Mouse (Mus musculus): ENCODE data around the gene Lhb.
"Not testable (repeated sequence)": the region's sequence is repeated elsewhere in the genome, so short reads cannot be mapped to it uniquely, and the experiment has no call there.

The Lhb gene

DNA sequence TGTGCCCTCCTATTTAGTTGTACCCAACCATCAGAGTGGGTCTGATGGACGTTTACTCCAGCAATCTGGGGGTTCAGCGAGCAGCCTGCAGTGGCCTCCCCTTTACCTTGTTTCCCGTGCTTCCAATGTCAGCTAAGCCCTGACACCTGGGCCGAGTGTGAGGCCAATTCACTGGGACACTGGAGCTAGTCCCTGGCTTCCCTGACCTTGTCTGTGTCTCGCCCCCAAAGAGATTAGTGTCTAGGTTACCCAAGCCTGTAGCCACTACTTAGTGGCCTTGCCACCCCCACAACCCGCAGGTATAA, at the start of gene Lhb:
Lhb (plus strand) TSS at position 206 of the 305 bp plus-strand sequence.
- no peak for DNase-seq (ENCODE audit: extremely low spot score)

GRCm38 (mm10) chr7:45372371-45372770, 48.2 kb upstream of the Lhb start:
- DNase-seq (ENCODE audit: extremely low spot score) = no peak

- no peak for DNase-seq (ENCODE audit: extremely low spot score)
Observed at GRCm38 (mm10) chr7:45374620-45375019, 46.0 kb upstream of the Lhb start.

- DNase-seq (ENCODE audit: extremely low spot score) = no peak
Observed at GRCm38 (mm10) chr7:45376057-45376456, 44.6 kb upstream of the Lhb start.

DNA sequence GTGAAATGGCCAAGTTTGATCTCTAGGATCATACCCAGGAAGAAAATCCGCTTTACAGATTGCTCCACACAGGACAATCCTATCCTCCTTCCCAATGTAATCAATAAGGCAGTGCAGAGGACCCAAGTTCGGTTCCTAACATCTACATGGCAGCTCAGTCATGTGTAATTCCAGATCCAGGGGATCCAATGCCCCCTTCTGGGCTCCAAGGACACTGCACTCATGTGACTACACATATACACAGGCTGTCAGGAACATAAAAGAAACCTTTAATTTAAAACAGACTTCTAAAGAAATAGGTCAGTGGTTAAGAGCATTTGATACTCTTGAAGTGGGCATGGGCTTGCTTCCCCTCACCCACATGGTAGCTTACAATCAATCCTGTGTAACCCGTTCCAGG, 34.5 kb upstream of the Lhb start:
- DNase-seq (ENCODE audit: extremely low spot score) = no peak

GRCm38 (mm10) chr7:45395129-45395541, 25.5 kb upstream of the Lhb start:
- no peak for DNase-seq (ENCODE audit: extremely low spot score)

GRCm38 (mm10) chr7:45395578-45396336, 24.9 kb upstream of the Lhb start, which contains the start of gene Snrnp70:
TSS of gene Snrnp70 (minus strand) at chr7:45395742.
- peak; percentile 100 for DNase-seq (ENCODE audit: extremely low spot score)

DNA sequence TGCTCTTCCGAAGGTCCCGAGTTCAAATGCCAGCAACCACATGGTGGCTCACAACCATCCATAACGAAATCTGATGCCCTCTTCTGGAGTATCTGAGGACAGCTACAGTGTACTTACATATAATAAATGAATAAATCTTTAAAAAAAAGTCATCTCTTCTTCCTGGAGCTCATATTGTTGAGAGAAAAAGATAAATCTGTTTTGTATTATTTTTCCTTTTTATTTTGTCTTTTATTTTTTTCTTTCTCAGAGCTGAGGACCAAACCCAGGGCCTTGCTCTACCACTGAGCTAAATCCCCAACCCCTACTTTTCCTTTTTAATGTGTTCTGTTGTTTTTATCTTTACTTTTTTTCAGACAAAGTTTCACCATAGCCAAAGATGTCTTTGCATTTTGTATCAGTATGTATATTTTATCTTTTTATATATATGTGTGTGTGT, 24.3 kb upstream of the Lhb start:
- not testable (repeated sequence) for DNase-seq (ENCODE audit: extremely low spot score)

GRCm38 (mm10) chr7:45396787-45397186, 23.8 kb upstream of the Lhb start:
- DNase-seq (ENCODE audit: extremely low spot score) = no peak

GRCm38 (mm10) chr7:45401521-45402085, 19.0 kb upstream of the Lhb start:
- DNase-seq (ENCODE audit: extremely low spot score) = no peak

DNA sequence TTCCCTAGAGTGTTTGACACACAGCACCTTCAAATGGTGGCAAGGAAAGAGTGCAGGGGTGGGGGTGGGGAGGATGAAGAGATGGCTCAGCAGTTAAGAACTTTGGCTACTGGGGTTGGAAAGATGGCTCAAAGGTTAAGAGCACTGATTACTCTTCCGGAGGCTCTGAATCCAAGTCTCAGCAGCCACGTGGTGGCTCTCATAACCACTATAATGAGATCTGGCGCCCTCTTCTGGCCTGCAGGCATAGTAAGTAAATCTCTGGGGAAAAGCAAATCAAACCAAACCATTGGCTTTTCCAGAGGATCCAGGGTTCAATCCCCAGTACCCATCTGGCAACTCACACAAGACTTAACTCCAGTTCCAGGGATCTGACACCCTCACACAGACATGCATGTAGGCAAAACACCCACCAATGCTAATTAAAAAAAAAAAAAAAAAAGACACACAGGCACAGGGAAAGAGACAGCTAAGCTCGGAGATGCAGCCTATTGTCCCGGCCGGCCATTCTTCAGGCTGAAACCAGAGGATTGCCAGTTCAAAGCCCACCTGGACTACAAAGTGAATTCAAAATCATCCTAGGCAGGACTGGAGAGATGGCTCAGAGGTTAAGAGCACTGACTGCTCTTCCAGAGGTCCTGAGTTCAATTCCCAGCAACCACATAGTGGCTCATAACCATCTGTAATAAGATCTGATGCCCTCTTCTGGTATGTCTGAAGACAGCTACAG, 16.9 kb upstream of the Lhb start:
- peak; percentile 58 for DNase-seq (ENCODE audit: extremely low spot score)

GRCm38 (mm10) chr7:45405091-45406075, 15.2 kb upstream of the Lhb start, which contains the start of gene Kcna7:
TSS of gene Kcna7 (plus strand) at chr7:45405653.
- DNase-seq (ENCODE audit: extremely low spot score) = peak; percentile 59

DNA sequence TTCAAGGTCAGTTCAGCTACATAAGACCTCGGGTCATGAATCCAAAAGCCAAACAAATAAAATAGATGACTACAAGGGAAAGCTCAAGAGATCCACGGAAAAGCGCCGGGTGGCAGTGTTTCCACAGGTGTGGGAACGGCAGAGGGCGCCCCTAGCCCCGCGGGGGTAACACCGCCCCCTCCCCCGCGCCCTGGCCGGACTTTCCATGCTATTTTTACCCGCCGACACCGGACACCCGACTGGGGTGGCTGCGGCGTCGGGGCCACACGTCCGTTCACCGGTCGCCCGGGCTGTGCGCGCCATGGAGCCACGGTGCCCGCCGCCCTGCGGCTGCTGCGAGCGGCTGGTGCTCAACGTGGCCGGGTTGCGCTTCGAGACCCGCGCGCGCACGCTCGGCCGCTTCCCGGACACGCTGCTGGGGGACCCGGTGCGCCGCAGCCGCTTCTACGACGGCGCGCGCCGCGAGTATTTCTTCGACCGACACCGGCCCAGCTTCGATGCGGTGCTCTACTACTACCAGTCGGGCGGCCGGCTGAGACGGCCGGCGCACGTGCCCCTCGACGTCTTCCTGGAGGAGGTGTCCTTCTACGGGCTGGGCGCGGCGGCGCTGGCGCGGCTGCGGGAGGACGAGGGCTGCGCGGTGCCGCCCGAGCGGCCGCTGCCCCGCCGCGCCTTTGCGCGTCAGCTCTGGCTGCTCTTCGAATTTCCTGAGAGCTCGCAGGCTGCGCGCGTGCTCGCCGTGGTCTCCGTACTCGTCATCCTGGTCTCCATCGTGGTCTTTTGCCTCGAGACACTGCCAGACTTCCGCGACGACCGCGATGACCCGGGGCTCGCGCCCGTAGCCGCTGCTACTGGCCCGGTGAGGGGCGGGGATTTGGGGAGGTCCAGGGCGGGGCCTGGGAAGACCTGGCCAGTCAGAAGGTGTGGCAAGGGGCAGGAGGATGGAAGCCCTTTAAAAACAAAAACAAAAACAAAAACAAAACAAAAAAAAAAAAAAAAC, 14.2 kb upstream of the Lhb start:
- DNase-seq (ENCODE audit: extremely low spot score) = no peak

DNA sequence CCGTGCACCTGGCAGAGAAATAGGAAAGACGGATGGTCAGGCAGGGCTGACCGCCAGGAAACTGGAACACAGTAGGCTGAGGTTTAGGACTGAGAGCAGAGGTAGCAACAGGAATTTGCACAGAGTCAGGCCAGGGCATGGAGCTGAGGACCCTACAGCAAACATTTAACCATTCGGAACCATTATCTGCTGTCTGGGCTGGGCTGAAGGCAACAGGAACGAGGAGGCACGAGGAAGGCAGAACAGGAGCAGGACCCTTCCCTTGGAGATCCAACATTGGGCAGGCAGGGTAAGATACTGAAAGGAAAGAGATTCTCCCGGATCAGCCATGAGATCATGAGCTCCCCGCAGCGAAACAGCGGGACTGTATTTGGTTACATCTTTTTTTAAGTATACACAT, 12.8 kb upstream of the Lhb start:
- DNase-seq (ENCODE audit: extremely low spot score) = no peak

- DNase-seq (ENCODE audit: extremely low spot score) = no peak
Observed at GRCm38 (mm10) chr7:45408351-45408750, 12.3 kb upstream of the Lhb start.

GRCm38 (mm10) chr7:45408949-45409348, 11.7 kb upstream of the Lhb start:
- DNase-seq (ENCODE audit: extremely low spot score) = no peak

DNA sequence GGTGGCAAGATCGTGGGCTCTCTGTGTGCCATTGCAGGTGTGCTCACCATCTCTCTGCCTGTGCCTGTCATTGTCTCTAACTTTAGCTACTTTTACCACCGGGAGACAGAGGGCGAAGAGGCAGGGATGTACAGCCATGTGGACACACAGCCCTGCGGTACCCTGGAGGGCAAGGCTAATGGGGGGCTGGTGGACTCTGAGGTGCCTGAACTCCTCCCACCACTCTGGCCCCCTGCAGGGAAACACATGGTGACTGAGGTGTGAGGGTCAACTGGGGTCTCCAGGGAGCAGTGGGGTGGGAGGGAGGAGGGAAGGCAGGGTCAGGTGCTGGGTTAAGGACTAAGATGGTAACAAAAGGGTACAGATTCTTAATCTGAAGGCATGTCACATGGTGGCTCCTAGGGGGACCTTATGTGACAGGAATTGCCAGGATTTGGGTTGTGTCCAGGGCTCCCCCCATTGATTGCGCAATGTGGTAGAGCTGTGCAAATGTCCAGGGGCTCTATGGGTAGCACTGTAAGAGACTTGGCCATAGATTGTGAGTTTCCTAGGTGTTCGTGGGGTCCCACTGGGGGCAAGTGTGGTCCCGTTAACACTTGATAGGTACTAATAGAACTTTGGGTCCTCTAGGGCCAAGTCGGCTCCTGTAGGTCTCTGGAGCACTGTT, 11.0 kb upstream of the Lhb start:
- no peak for DNase-seq (ENCODE audit: extremely low spot score)

DNA sequence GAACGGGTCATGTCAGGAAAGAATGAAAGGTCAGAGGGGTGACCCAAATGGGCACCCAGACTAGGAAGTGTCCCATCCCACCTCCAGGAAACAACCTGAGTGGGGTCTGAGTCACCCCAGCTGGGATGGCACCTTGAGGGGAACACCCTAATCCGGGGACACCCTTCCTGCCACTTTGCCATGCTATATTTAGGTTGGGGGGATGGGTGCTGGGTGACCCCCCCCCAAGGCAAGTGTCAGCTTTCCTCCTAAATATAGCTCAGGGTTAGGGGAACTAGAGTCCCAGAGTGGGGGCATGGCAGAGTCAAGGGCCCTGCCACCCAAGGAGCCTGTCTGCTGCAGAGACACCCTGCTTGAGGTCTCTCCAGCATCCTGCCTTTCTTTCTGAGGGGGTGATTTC, 8.2 kb upstream of the Lhb start:
- no peak for DNase-seq (ENCODE audit: extremely low spot score)

DNA sequence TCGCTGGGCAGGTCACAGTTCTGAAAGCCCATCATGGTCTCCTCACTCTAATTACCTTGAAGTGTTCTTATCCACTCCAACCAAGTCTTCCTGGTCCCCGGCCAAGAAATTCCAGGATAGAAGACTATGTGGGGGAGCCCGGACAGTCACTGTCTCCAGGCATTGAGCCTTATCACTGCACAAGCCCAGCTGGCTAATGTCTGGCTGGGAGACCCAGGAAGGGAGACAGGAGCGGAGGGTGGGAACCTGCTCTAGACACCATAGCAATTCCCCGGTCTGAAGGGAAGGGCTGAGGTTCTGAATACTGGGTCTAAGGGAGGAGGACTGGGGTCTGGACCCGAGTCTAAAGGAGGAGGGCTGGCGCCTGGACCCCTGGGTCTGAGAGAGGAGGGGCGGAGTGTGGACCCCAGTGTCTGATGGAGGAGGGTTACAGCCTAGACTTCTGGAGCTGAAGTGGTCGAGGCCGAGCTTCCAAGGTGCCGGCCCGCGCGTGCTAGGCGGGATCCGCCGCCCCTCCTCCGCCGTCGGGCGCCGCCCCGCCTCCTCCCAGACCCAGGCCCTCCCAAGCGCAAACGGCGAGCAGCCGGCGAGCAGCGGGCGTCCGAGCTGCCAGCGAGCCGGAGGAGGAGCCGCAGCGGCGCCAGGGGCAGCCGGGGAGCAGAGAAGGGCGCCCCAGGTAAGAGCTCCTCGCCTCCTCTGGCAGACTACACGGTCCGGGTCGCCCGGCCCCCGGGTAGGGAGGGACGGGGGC, 7.3 kb upstream of the Lhb start, which contains the start of gene Ntf5:
Ntf5 (plus strand) TSS at position 583 of the 751 bp plus-strand sequence.
- DNase-seq (ENCODE audit: extremely low spot score) = peak; percentile 51

Measured in embryo, embryonic 9.5 days (tissue).